Mouse (Mus musculus): Measurements from ENCODE around the gene Fam92b. TPM values are rescaled to one million over a fixed set of nuclear protein-coding genes. Genes with fewer than 3 reads are reported as not detected.

Gene Fam92b
- total RNA-seq (2021) = under 1 TPM; 0.27 to 0.45 TPM

GRCm38 (mm10) chr8:120177318-120178123 lies at the start of gene Fam92b:
TSS of gene Fam92b (minus strand) at chr8:120177466.
- peak; percentile 51 to 63 for DNase-seq (ENCODE audit: low spot score in 2 of 2)
- intact Hi-C loops (cut with DNase I) = loop anchor here (2.0 to 5.0 kb wide), 4 partner anchors 35 to 430 kb away; no protein-coding TSS in a partner anchor

GRCm38 (mm10) chr8:120225421-120226151 lies 48.3 kb upstream of the Fam92b start:
- intact Hi-C loops (cut with DNase I) = loop anchor here (5.0 kb wide), 1 partner anchor 37 kb away; no protein-coding TSS in a partner anchor

GRCm38 (mm10) chr8:120224521-120225420 lies 47.5 kb upstream of the Fam92b start:
- intact Hi-C loops (cut with DNase I) = loop anchor here (5.0 kb wide), 1 partner anchor 38 kb away; no protein-coding TSS in a partner anchor
- DNase-seq (ENCODE audit: low spot score in 2 of 2) = no peak

More at GRCm38 (mm10) chr8:120225421-120226151, 48.3 kb upstream of the Fam92b start:
- peak; percentile 77 to 80 for DNase-seq (ENCODE audit: low spot score in 2 of 2)

- intact Hi-C loops (cut with DNase I) = no loop called here
These were observed 45.3 kb upstream of the Fam92b start for GRCm38 (mm10) chr8:120222548-120222947.

GRCm38 (mm10) chr8:120216855-120217830 lies 39.9 kb upstream of the Fam92b start:
- intact Hi-C loops (cut with DNase I) = no loop called here
- no peak for DNase-seq (ENCODE audit: low spot score in 2 of 2)

More at GRCm38 (mm10) chr8:120222548-120222947, 45.3 kb upstream of the Fam92b start:
- DNase-seq (ENCODE audit: low spot score in 2 of 2) = no peak

- intact Hi-C loops (cut with DNase I) = no loop called here
- DNase-seq (ENCODE audit: low spot score in 2 of 2) = no peak
These were observed 38.3 kb upstream of the Fam92b start for GRCm38 (mm10) chr8:120215416-120216141.

GRCm38 (mm10) chr8:120213939-120214338 lies 36.7 kb upstream of the Fam92b start:
- intact Hi-C loops (cut with DNase I) = loop anchor here (5.0 kb wide), 1 partner anchor 37 kb away; the partner anchor contains the start of gene Fam92b
- DNase-seq (ENCODE audit: low spot score in 2 of 2) = no peak

- no peak for DNase-seq (ENCODE audit: low spot score in 2 of 2)
- intact Hi-C loops (cut with DNase I) = loop anchor here (5.0 kb wide), 1 partner anchor 36 kb away; the partner anchor contains the start of gene Fam92b
These were observed 36.0 kb upstream of the Fam92b start for GRCm38 (mm10) chr8:120213229-120213628.

- intact Hi-C loops (cut with DNase I) = loop anchor here (5.0 kb wide), 1 partner anchor 35 kb away; the partner anchor contains the start of gene Fam92b
- DNase-seq (ENCODE audit: low spot score in 2 of 2) = no peak
These were observed 35.3 kb upstream of the Fam92b start for GRCm38 (mm10) chr8:120212596-120212995.

- intact Hi-C loops (cut with DNase I) = loop anchor here (5.0 kb wide), 1 partner anchor 34 kb away; the partner anchor contains the start of gene Fam92b
- DNase-seq (ENCODE audit: low spot score in 2 of 2) = no peak
These were observed 34.1 kb upstream of the Fam92b start for GRCm38 (mm10) chr8:120211345-120211744.

- intact Hi-C loops (cut with DNase I) = no loop called here
- no peak for DNase-seq (ENCODE audit: low spot score in 2 of 2)
These were observed 30.8 kb upstream of the Fam92b start for GRCm38 (mm10) chr8:120208113-120208512.

- intact Hi-C loops (cut with DNase I) = no loop called here
- DNase-seq (ENCODE audit: low spot score in 2 of 2) = no peak
These were observed 30.1 kb upstream of the Fam92b start for GRCm38 (mm10) chr8:120207364-120207763.

GRCm38 (mm10) chr8:120205916-120206315 lies 28.6 kb upstream of the Fam92b start:
- DNase-seq (ENCODE audit: low spot score in 2 of 2) = peak in 1 of 2 experiments; percentile 28
- intact Hi-C loops (cut with DNase I) = no loop called here

GRCm38 (mm10) chr8:120204736-120205360 lies 27.6 kb upstream of the Fam92b start:
- no peak for DNase-seq (ENCODE audit: low spot score in 2 of 2)
- intact Hi-C loops (cut with DNase I) = no loop called here

- intact Hi-C loops (cut with DNase I) = no loop called here
These were observed 25.3 kb upstream of the Fam92b start for GRCm38 (mm10) chr8:120202546-120202945.

GRCm38 (mm10) chr8:120201351-120201750 lies 24.1 kb upstream of the Fam92b start:
- DNase-seq (ENCODE audit: low spot score in 2 of 2) = no peak
- intact Hi-C loops (cut with DNase I) = no loop called here

More at GRCm38 (mm10) chr8:120202546-120202945, 25.3 kb upstream of the Fam92b start:
- no peak for DNase-seq (ENCODE audit: low spot score in 2 of 2)

GRCm38 (mm10) chr8:120192118-120192517 lies 14.9 kb upstream of the Fam92b start:
- DNase-seq (ENCODE audit: low spot score in 2 of 2) = no peak
- intact Hi-C loops (cut with DNase I) = no loop called here

Measured in left cerebral cortex, postnatal 36 days (tissue).